Mouse (Mus musculus): ENCODE measurements at regions not wholly inside any gene's neighbourhood (a gene's known extent, or its start where the extent isn't known, plus 50 kb on each side); places are given as distances from the start of the nearest gene placed in this dataset.

- TF ChIP-seq POLR2A (IDR thresholded peaks at IDR 0.05; ENCODE audit: extremely low read depth, insufficient read depth, low read length) = no peak
- TF ChIP-seq CTCF (IDR thresholded peaks at IDR 0.05; ENCODE audit: low read depth, low read length) = no peak
Measured at GRCm38 (mm10) chr10:100161117-100161516, 145.7 kb downstream of the Kitl start.
